Mouse (Mus musculus) liver, embryonic 11.5 days (tissue): ENCODE data around the gene Syne2. TPM values are rescaled to one million over a fixed set of nuclear protein-coding genes. Genes with fewer than 3 reads are reported as not detected.

Source experiments
- ATAC-seq: fragments of 200-750 bp; cut with Nextera tagmentation; replicated peaks from 2 replicates; pipeline ENCODE4 v1.8.0; 2017; ENCODE audit warnings: moderate number of reproducible peaks, mild to moderate bottlenecking, moderate TSS enrichment, moderate library complexity; ENCODE audit not compliant: low FRiP score
- DNase-seq: peaks from one replicate; pipeline ENCODE4 v3.0.0-alpha.2; 2017; ENCODE audit warnings: low spot score
- H3K27ac ChIP-seq: fragments of 300-500 bp; sonication (generic); 2 replicates; pipeline ENCODE4 v1.5.1; 2014; ENCODE audit warnings: mild to moderate bottlenecking, low read depth, low read length, control low read depth
- H3K27me3 ChIP-seq: fragments of 300-500 bp; sonication (generic); replicated peaks from 2 replicates; pipeline ENCODE4 v1.6.1; 2014; ENCODE audit warnings: low read length, mixed read lengths; ENCODE audit not compliant: control insufficient read depth, insufficient read depth
- H3K36me3 ChIP-seq: fragments of 300-500 bp; sonication (generic); 2 replicates; pipeline ENCODE4 v1.6.1; 2014; ENCODE audit warnings: mild to moderate bottlenecking, low read length, moderate library complexity, mixed read lengths; ENCODE audit not compliant: control insufficient read depth, insufficient read depth
- H3K4me1 ChIP-seq: fragments of 300-500 bp; sonication (generic); replicated peaks from 2 replicates; pipeline ENCODE4 v1.6.1; 2014; ENCODE audit warnings: low read length, mixed read lengths; ENCODE audit not compliant: control insufficient read depth, insufficient read depth
- H3K4me2 ChIP-seq: fragments of 300-500 bp; sonication (generic); 2 replicates; pipeline ENCODE4 v1.6.1; 2014; ENCODE audit warnings: mild to moderate bottlenecking, control low read depth, moderate library complexity
- H3K4me3 ChIP-seq: fragments of 300-500 bp; sonication (generic); 2 replicates; pipeline ENCODE4 v1.5.1; 2014; ENCODE audit warnings: low read depth, low read length, control low read depth
- H3K9ac ChIP-seq: fragments of 300-500 bp; sonication (generic); 2 replicates; pipeline ENCODE4 v1.6.1; 2014; ENCODE audit warnings: low read depth, low read length, control low read depth
- H3K9me3 ChIP-seq: fragments of 300-500 bp; sonication (generic); 2 replicates; pipeline ENCODE4 v1.6.1; 2016; ENCODE audit warnings: low read length, inconsistent platforms, mixed read lengths; ENCODE audit not compliant: control insufficient read depth
- WGBS: fragments of 180-500 bp; shearing (Covaris S2); extraction: QIAGEN DNeasy Blood & Tissue Kit; methylation state at CpG from one replicate; pipeline ENCODE4 v1.1.7; 2014; 5-methylcytosine and 5-hydroxymethylcytosine counted together
- polyA plus RNA-seq: library from polyadenylated mRNA; unstranded; fragments of >200 nt; fragmentation: Nextera tagmentation; extraction: Ambion mirVana; gene quantifications from 2 replicates; pipeline ENCODE4 v1.2.1, GENCODE M21; 2014

The Syne2 gene
- polyA plus RNA-seq, 1 experiment from 2014 or later, result 21.5 TPM

DNA sequence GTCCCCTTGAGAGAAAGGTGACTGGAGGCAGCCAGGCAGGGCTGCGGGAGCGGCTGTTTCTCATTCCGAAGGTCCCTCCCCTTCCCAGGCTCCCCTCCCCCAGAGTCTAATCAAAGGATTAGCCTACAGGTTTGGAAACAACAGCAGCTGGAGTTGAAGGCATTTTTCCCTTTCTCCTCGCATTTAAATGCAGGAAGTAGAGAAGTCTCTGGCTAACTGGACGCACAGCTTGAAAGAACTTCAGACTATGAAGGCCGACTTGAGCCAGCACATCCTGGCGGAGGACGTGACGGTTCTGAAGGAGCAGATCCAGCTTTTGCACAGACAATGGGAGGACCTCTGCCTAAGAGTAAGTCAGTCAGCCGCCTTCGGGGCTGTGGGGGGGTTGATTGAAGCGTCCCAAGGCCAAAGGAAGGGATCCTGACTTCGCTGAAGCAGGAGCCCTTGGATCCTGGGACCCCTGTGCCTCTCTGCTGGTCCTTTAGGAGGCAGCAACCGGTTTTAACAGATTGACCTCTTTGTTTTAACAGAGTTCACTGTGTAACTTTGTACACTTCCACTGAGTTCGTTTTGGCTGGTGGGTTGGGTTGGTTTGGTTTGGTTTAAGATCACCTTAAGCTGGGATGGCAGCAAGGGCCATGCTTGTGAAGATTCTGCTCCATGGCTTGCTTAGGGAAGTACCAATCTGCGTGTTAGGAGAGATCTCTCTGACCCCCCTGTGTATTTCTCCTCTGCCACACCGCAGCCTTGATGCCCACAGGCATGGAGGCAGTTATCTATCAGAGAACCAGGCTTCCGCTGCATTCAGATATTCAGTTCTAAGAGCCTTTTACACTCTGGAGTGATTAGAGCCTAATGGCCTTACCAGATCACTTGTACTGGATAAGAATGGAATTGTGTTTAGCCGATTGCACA is 254.3 kb downstream of the Syne2 start:
- peak overlapping the region; percentile 36; the same call in 1 of the 2 replicates for H3K4me2 ChIP-seq

DNA sequence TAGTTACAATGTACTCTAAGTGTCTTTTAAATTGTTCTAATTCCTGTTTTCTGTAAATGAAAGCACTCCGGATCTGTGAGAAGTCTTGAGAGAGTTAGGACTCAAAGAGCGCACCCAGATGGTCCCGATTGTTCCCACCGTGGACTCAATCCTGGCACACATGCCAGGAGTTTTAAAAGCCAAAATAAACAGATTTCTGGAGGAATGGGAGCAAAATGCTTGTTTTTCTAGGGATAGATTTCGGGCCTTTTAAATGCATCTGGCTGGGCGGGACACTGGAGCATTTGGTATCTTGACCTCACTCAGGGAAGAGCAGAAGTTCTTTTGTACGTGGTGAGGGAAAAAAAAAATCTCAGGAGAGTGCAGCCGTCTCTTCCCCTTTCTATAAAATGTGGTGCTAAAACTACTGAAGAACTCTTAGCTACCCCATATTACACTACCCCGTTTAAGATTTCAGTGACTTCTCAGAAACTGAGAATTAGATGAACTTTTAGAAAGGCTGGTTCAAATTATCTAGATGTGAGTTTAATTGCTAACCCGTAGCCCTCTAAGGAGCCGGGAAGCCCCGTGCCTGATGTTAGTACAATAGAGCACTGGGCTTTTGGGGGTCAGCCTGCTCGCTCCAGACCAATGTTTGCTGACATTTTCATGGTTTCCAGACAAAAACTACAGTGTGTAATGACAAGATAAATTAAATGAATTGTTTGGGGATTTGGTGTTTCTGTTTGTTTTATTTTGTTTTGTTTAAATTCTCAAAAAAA is 255.3 kb downstream of the Syne2 start:
- H3K4me2 ChIP-seq, result peak overlapping the region; percentile 23; the same call in 1 of the 2 replicates
- ATAC-seq (no peak), DNase-seq (no peak)
- no peak overlapping the region for H3K27ac ChIP-seq
- no peaks in the 10 kb centered on the region for H3K9me3 ChIP-seq
- no peaks in the 10 kb centered on the region for H3K36me3 ChIP-seq
- WGBS, result 30% methylated on average over 13 of the region's 13 CpGs
- H3K4me3 ChIP-seq, result no peak overlapping the region
- no peak overlapping the region for H3K9ac ChIP-seq
- H3K4me1 ChIP-seq, result no peaks in the 10 kb centered on the region
- H3K27me3 ChIP-seq, result no peaks in the 10 kb centered on the region

More for the DNA sequence above, 254.3 kb downstream of the Syne2 start:
- Histone ChIP-seq H3K36me3 (no peaks in the 10 kb centered on the region), H3K4me1 (no peaks in the 10 kb centered on the region), H3K27ac (no peak overlapping the region), H3K27me3 (no peaks in the 10 kb centered on the region), H3K9ac (no peak overlapping the region), H3K4me3 (0 out of 2 replicates have a peak overlapping the region, but pooled peaks have one; percentile 2), H3K9me3 (no peaks in the 10 kb centered on the region)
- DNase-seq (peak; percentile 33), ATAC-seq (no peak)
- WGBS, result 20% methylated on average over 19 of the region's 19 CpGs

DNA sequence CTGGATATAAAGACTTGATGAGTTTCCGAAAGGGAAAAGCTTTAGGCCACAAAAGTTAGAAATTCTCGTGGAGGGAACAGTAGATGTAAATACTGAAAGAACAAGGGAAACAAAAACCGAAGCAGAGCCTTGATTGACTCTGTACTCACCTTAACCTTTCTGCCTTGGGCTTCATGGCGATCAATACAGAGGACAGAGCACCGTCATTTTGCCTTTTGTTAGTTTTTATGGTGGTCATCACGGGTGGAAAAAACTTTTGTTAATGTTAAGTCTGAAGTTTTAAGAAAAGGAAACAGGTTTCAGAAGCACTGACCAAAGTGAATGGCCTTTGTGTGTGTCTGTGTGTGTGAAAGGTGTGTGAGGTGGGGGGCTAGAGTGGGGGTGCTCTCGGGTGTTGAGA is 256.0 kb downstream of the Syne2 start:
- DNase-seq, result no peak
- Histone ChIP-seq H3K4me2 (no peak overlapping the region), H3K4me1 (no peaks in the 10 kb centered on the region), H3K9ac (no peak overlapping the region), H3K36me3 (no peaks in the 10 kb centered on the region), H3K4me3 (no peak overlapping the region), H3K27me3 (no peaks in the 10 kb centered on the region), H3K27ac (no peak overlapping the region), H3K9me3 (no peaks in the 10 kb centered on the region)
- 50% methylated on average over 7 of the region's 7 CpGs for WGBS
- ATAC-seq, result no peak

DNA sequence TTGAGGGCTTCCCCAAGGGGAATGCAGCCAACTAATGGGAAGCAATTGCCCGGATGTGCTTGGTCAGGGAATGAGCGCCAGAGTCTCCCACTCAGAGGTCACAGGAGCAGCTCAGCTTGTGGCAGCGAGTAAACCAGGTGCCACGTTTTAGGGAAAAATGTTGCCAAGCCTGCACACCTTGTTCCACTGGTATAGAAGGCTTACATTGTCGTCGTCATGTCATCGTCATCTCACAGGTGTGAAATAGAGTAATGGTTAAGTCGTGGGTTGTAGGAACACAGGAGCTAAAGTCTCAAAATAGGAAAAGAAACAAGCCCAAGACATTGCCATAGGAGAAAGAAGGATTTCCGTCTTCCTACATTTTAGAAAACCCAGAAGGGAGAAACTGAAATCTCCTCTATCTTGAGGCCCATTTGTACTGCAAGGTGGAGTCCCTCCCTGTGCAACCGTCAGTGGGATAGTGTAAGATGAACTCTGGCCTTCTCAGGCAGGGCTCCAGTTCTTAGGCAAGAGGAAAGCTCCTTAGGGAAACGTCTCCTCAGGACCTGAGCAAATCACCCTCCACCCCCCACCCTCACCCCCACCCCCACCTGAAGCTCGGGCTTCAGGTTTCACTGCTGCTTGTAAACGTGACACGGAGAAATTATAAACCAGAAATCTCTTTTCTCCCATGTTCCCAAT is 263.1 kb downstream of the Syne2 start:
- peaks cover 10% of the 10 kb centered on the region for H3K27me3 ChIP-seq
- H3K36me3 ChIP-seq, result no peaks in the 10 kb centered on the region
- peak overlapping the region; percentile 50 for H3K4me2 ChIP-seq
- 38% methylated on average over 14 of the region's 14 CpGs for WGBS
- no peak overlapping the region for H3K9ac ChIP-seq
- H3K4me1 ChIP-seq, result no peaks in the 10 kb centered on the region
- H3K9me3 ChIP-seq, result no peaks in the 10 kb centered on the region
- DNase-seq (no peak), ATAC-seq (no peak)
- no peak overlapping the region for H3K4me3 ChIP-seq
- H3K27ac ChIP-seq, result no peak overlapping the region

DNA sequence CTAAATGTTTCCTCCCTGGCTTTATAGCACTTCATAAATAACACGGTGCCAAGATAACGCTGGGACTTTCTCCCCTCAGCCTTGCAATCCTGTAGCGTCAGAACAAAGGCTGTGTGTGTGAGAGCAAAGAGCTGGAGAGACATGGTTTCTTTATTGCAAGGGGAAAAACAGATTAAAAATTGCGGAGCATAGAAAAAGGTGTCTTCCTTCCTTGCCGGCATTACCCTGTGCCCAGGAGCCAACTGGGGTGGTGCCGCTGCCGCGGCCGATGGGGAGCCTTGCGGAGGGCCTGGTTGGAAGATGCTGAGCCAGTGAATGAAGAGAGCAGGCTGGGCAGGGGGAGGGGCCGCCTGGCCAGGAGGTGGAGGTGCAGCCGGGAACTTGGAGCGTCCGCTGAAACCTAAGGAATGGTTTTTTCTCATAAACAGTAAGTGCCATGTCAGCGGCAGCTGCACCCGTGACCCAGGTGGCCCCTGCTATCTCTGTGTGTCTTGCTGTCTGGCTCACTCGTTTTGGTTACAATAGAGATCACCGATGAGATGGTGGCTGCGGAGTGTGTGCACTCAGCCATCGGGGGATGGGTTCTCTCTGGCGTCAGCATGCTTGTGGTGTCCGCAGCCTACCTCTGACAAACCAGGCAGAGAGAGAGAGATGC is 263.8 kb downstream of the Syne2 start:
- Histone ChIP-seq H3K36me3 (no peaks in the 10 kb centered on the region), H3K4me2 (peak overlapping the region; percentile 50), H3K4me3 (no peak overlapping the region), H3K9ac (no peak overlapping the region), H3K27ac (no peak overlapping the region), H3K4me1 (no peaks in the 10 kb centered on the region), H3K9me3 (no peaks in the 10 kb centered on the region), H3K27me3 (peaks cover 10% of the 10 kb centered on the region)
- ATAC-seq (no peak), DNase-seq (peak; percentile 45)
- 5% methylated on average over 22 of the region's 22 CpGs for WGBS

DNA sequence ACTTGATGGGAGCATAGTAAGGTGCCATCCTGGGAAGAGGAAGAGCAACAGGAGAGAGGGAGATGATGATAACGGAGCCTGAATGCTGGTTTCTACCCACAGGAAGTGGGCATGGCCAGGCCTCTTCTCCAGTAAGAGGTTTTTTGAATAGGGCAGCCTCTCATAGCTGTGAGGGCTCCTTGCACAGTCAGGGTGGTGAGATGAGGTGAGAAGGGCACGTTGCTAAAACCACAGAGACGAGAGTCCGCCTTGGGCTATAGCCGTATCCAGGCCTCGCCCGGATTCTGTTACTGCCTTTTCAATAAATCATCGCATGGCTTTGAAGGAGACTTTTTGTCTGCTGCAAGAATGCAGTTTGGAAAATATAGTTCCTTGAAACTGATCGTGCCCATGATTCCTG is 267.1 kb downstream of the Syne2 start:
- Histone ChIP-seq H3K4me2 (no peak overlapping the region), H3K27me3 (peaks cover 10% of the 10 kb centered on the region), H3K4me3 (no peak overlapping the region), H3K9me3 (no peaks in the 10 kb centered on the region), H3K36me3 (no peaks in the 10 kb centered on the region), H3K9ac (no peak overlapping the region), H3K27ac (no peak overlapping the region), H3K4me1 (no peaks in the 10 kb centered on the region)
- DNase-seq, result no peak
- WGBS, result 68% methylated on average over 9 of the region's 9 CpGs
- no peak for ATAC-seq

DNA sequence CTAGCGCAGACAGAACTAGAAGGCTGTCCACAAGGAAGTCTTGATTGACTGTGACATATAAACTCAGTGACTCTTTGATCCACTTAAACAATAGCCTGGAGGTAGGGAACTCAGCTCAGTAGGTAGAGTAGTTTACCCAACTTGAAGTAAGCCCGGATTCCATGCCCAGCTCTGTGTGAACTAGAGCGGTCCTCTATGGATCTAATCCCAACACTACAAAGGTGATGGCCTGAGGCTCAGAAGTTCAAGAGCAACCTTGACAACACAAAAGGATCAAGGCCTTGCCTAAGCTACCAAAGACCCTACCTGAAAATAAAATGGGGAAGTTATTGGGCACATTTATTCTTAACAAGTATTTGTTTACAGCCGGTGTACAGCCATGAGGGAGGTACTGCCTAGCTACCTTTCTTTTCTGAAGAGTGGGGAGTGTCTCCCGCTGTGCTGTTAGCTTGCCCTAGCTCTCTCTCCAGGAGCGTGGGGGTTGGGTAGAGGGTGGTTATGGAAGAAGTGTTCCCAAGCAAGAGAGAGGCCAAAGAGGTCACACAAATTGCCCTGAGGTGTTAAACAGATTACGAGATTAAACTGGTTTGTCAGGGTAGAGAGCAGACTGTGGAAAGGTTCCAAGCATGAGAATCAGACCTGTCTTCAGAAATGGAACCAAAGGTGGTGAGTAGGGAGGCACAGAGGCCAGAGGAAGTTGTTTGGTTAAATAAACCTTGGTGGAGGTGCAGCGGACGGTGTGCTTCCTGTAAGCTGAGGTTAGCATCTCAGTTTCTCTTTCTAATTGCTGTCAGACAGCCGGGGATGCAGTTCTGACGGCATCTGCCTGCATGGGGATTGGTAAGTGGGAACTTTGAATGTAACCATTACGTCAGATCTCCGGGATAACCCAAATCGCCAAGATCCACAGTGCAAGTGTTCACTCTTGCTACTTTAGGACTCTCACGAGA is 268.3 kb downstream of the Syne2 start:
- H3K4me1 ChIP-seq, result no peaks in the 10 kb centered on the region
- H3K36me3 ChIP-seq, result no peaks in the 10 kb centered on the region
- no peak overlapping the region for H3K27ac ChIP-seq
- 59% methylated on average over 15 of the region's 15 CpGs for WGBS
- ATAC-seq (no peak), DNase-seq (no peak)
- H3K9me3 ChIP-seq, result no peaks in the 10 kb centered on the region
- H3K4me2 ChIP-seq, result no peak overlapping the region
- peaks cover 6% of the 10 kb centered on the region for H3K27me3 ChIP-seq
- no peak overlapping the region for H3K4me3 ChIP-seq
- no peak overlapping the region for H3K9ac ChIP-seq
